Mouse (Mus musculus): ENCODE data around the gene Olfr1032.

DNA sequence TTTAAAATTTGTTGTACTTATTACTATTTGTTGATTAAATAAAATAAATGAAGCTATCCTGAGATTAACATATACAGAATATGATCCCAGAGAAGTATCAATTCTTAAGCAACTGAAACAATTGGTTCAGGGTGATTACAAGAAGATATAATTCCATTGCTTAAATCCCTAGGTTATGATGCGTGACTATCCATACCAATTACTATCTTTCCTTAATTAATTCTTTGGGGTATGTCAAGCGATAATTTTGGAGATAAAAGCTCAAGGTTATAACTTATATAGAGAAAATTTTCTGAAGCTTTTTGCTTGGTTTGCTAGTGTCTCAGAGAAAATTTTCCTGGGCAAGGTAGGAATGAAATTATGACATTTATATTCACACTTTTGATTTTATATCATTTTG lies 31.7 kb upstream of the Olfr1032 start, which contains the start of gene Olfr1029:
- no peak for TF ChIP-seq CTCF (IDR thresholded peaks at IDR 0.05; ENCODE audit: control insufficient read depth, insufficient read depth, insufficient read length)
- no peak for TF ChIP-seq MAX (IDR thresholded peaks at IDR 0.05)
- no peak for TF ChIP-seq MYOD1 (IDR thresholded peaks at IDR 0.05; ENCODE audit: control insufficient read depth, insufficient read length, low read depth)
- no peak for TF ChIP-seq MYOG (IDR thresholded peaks at IDR 0.05; ENCODE audit: control insufficient read depth, extremely low read depth, insufficient read length)
- TF ChIP-seq USF1 (IDR thresholded peaks at IDR 0.05; ENCODE audit: low read depth) = no peak
- no peak for TF ChIP-seq CEBPB (IDR thresholded peaks at IDR 0.05; ENCODE audit: low read depth)

All from C2C12 (cell line).